Comparison of ENCODE assay signal across 29 mouse cellular contexts in genomic region chr6:52292328-52292727, GRCm38 (mm10). TPM values are rescaled to one million over a fixed set of nuclear protein-coding genes. Genes with fewer than 3 reads are reported as not detected.
A peak's percentile ranks its signal among the peaks of the same experiment; 100 is the strongest.
DNase-seq lines count a peak whose midpoint lies in the region; ATAC-seq lines count a peak whose summit lies in the region.
"Had no signal": no experiment of that assay in that cellular context is flagged by ENCODE, and none has a peak within 500 bp of the region (broad histone marks: within the 10 kb centered on the region; RNA-seq: fewer than 3 reads in every experiment).

No protein-coding gene starts in this region.

- H3K9ac ChIP-seq in intestine, embryonic 14.5 days (ENCODE audit: low read length): no peak overlapping the region
- H3K9ac ChIP-seq in intestine, embryonic 15.5 days: no peak overlapping the region
- H3K9ac ChIP-seq in midbrain, embryonic 11.5 days (ENCODE audit: low read length): no peak overlapping the region
- H3K9ac ChIP-seq in midbrain, embryonic 16.5 days (ENCODE audit: low read depth, low read length): no peak overlapping the region
- H3K9ac ChIP-seq in limb, embryonic 13.5 days: no peak overlapping the region
- H3K9ac ChIP-seq: embryonic facial prominence, embryonic 12.5 days; forebrain, embryonic 13.5 days; forebrain, embryonic 15.5 days; forebrain, postnatal 0 days had no signal

- no peak for ATAC-seq in intestine, embryonic 14.5 days (replicated peaks; ENCODE audit: low FRiP score, low TSS enrichment, low read depth)
- ATAC-seq in intestine, embryonic 15.5 days: no peak
- ATAC-seq in midbrain, embryonic 11.5 days (ENCODE audit: low FRiP score): no peak
- no peak for ATAC-seq in midbrain, embryonic 16.5 days
- no peak for ATAC-seq in limb, embryonic 13.5 days (ENCODE audit: low FRiP score, low read depth)
- ATAC-seq: activated CD4-positive, CD25-positive, alpha-beta regulatory T cell, adult 4 months; forebrain, embryonic 13.5 days; forebrain, embryonic 15.5 days; forebrain, postnatal 0 days; Patski had no signal

- no peak overlapping the region for H3K4me3 ChIP-seq in intestine, embryonic 14.5 days (ENCODE audit: low read depth, low read length)
- H3K4me3 ChIP-seq in intestine, embryonic 15.5 days (replicated peaks): no peak overlapping the region
- no peak overlapping the region for H3K4me3 ChIP-seq in midbrain, embryonic 11.5 days (ENCODE audit: low read depth, low read length)
- H3K4me3 ChIP-seq in midbrain, embryonic 16.5 days (ENCODE audit: low read depth, low read length): no peak overlapping the region
- H3K4me3 ChIP-seq in limb, embryonic 13.5 days: no peak overlapping the region
- H3K4me3 ChIP-seq: embryonic facial prominence, embryonic 10.5 days; embryonic facial prominence, embryonic 12.5 days; forebrain, embryonic 13.5 days; forebrain, embryonic 15.5 days had no signal

- peaks cover 59% of the 10 kb centered on the region for H3K27me3 ChIP-seq in intestine, embryonic 14.5 days (replicated peaks; ENCODE audit: control insufficient read depth, insufficient read depth, low read length)
- peaks cover 38% of the 10 kb centered on the region for H3K27me3 ChIP-seq in intestine, embryonic 15.5 days (replicated peaks)
- peaks cover 57% of the 10 kb centered on the region for H3K27me3 ChIP-seq in midbrain, embryonic 11.5 days (ENCODE audit: control insufficient read depth, insufficient read depth, low read length)
- H3K27me3 ChIP-seq in midbrain, embryonic 16.5 days (ENCODE audit: control insufficient read depth, insufficient read depth, low read depth, low read length): peaks cover 68% of the 10 kb centered on the region
- peaks cover 50% of the 10 kb centered on the region for H3K27me3 ChIP-seq in limb, embryonic 13.5 days
- H3K27me3 ChIP-seq: Patski had no signal

- H3K9me3 ChIP-seq in intestine, embryonic 14.5 days (ENCODE audit: control insufficient read depth, low read length): no peaks in the 10 kb centered on the region
- no peaks in the 10 kb centered on the region for H3K9me3 ChIP-seq in intestine, embryonic 15.5 days
- no peaks in the 10 kb centered on the region for H3K9me3 ChIP-seq in midbrain, embryonic 11.5 days (ENCODE audit: control insufficient read depth, low read length)
- H3K9me3 ChIP-seq in midbrain, embryonic 16.5 days (replicated peaks; ENCODE audit: control insufficient read depth, low read length, poor library complexity, severe bottlenecking): no peaks in the 10 kb centered on the region
- H3K9me3 ChIP-seq in limb, embryonic 13.5 days: no peaks in the 10 kb centered on the region
- H3K9me3 ChIP-seq: embryonic facial prominence, embryonic 10.5 days; embryonic facial prominence, embryonic 12.5 days; forebrain, embryonic 13.5 days; forebrain, embryonic 15.5 days; G1E had no signal

- 64% methylated on average over 7 of the region's 7 CpGs for WGBS in intestine, embryonic 14.5 days
- 69% methylated on average over 7 of the region's 7 CpGs for WGBS in intestine, embryonic 15.5 days
- 50% methylated on average over 7 of the region's 7 CpGs for WGBS in midbrain, embryonic 11.5 days
- 49% methylated on average over 7 of the region's 7 CpGs for WGBS in midbrain, embryonic 16.5 days
- 67% methylated on average over 7 of the region's 7 CpGs for WGBS in limb, embryonic 13.5 days

- no peak overlapping the region for H3K4me2 ChIP-seq in intestine, embryonic 14.5 days (ENCODE audit: low read length)
- no peak overlapping the region for H3K4me2 ChIP-seq in intestine, embryonic 15.5 days (replicated peaks)
- H3K4me2 ChIP-seq in midbrain, embryonic 11.5 days: no peak overlapping the region
- no peak overlapping the region for H3K4me2 ChIP-seq in midbrain, embryonic 16.5 days (ENCODE audit: low read length)
- H3K4me2 ChIP-seq in limb, embryonic 13.5 days (replicated peaks): 0 out of 2 replicates have a peak overlapping the region, but pooled peaks have one; percentile 5
- H3K4me2 ChIP-seq: embryonic facial prominence, embryonic 12.5 days; forebrain, embryonic 13.5 days; forebrain, embryonic 15.5 days had no signal

- no peaks in the 10 kb centered on the region for H3K36me3 ChIP-seq in intestine, embryonic 14.5 days (ENCODE audit: control insufficient read depth, insufficient read depth, low read length)
- no peaks in the 10 kb centered on the region for H3K36me3 ChIP-seq in intestine, embryonic 15.5 days
- no peaks in the 10 kb centered on the region for H3K36me3 ChIP-seq in midbrain, embryonic 11.5 days (ENCODE audit: control insufficient read depth, insufficient read depth, low read length)
- no peaks in the 10 kb centered on the region for H3K36me3 ChIP-seq in midbrain, embryonic 16.5 days (ENCODE audit: control insufficient read depth, insufficient read depth, low read length)
- no peaks in the 10 kb centered on the region for H3K36me3 ChIP-seq in limb, embryonic 13.5 days
- H3K36me3 ChIP-seq: embryonic facial prominence, embryonic 10.5 days; embryonic facial prominence, embryonic 12.5 days; forebrain, embryonic 15.5 days; G1E had no signal

- DNase-seq in intestine, embryonic 14.5 days (ENCODE audit: low spot score): peak; percentile 51
- DNase-seq in midbrain, embryonic 11.5 days (ENCODE audit: low spot score, missing footprints): peak; percentile 89
- DNase-seq in adipocyte (ENCODE audit: low spot score): peak; percentile 24
- DNase-seq in cerebellum, adult 18-20 months: no peak
- DNase-seq in urinary bladder, adult 18-20 months (ENCODE audit: low spot score in 2 of 2): no peak
- DNase-seq: adrenal gland, adult 2 months; adrenal gland, postnatal 10 days; adrenal gland, postnatal 25 days; cerebellum, adult 11 months; cerebellum, adult 2 months; cerebellum, adult 9-10 months; cerebellum, postnatal 10 days; cerebellum, postnatal 25 days; forebrain, postnatal 0 days had no signal

- H3K27ac ChIP-seq in intestine, embryonic 14.5 days (ENCODE audit: low read depth): no peak overlapping the region
- H3K27ac ChIP-seq in intestine, embryonic 15.5 days: no peak overlapping the region
- no peak overlapping the region for H3K27ac ChIP-seq in midbrain, embryonic 11.5 days (ENCODE audit: low read depth, low read length)
- H3K27ac ChIP-seq in midbrain, embryonic 16.5 days (ENCODE audit: low read length): no peak overlapping the region
- H3K27ac ChIP-seq in limb, embryonic 13.5 days: no peak overlapping the region
- H3K27ac ChIP-seq: embryonic facial prominence, embryonic 10.5 days; embryonic facial prominence, embryonic 12.5 days; forebrain, embryonic 13.5 days; forebrain, embryonic 15.5 days had no signal

- peaks cover 5% of the 10 kb centered on the region for H3K4me1 ChIP-seq in intestine, embryonic 14.5 days (replicated peaks; ENCODE audit: control insufficient read depth, insufficient read depth, low read length)
- no peaks in the 10 kb centered on the region for H3K4me1 ChIP-seq in intestine, embryonic 15.5 days (replicated peaks)
- H3K4me1 ChIP-seq in midbrain, embryonic 11.5 days (ENCODE audit: control insufficient read depth, insufficient read depth, low read length): no peaks in the 10 kb centered on the region
- H3K4me1 ChIP-seq in midbrain, embryonic 16.5 days (ENCODE audit: control insufficient read depth, insufficient read depth, low read length): no peaks in the 10 kb centered on the region; the same call in 1 of the 2 replicates
- H3K4me1 ChIP-seq in limb, embryonic 13.5 days: peaks cover 20% of the 10 kb centered on the region

RNA-seq across cellular contexts. Expression of gene Evx1, which starts 21.0 kb away (rescaled TPM):
- not detected in 2 replicates for polyA plus RNA-seq in intestine, embryonic 14.5 days (2014; fragmentation: Nextera tagmentation; extraction: Ambion mirVana)
- polyA plus RNA-seq in intestine, embryonic 15.5 days (2015; fragmentation: Nextera tagmentation; extraction: Ambion mirVana): 0.05 and 0.20 TPM in 2 replicates
- 0.23 and 0.30 TPM in 2 replicates for polyA plus RNA-seq in midbrain, embryonic 11.5 days (2014; fragmentation: Nextera tagmentation; extraction: Ambion mirVana)
- polyA plus RNA-seq in midbrain, embryonic 16.5 days (2015; fragmentation: Nextera tagmentation; extraction: Ambion mirVana): 0.46 and 0.48 TPM in 2 replicates
- 0.89 and 1.4 TPM in 2 replicates for polyA plus RNA-seq in limb, embryonic 13.5 days (2015; fragmentation: Nextera tagmentation; extraction: Ambion mirVana)
- polyA plus RNA-seq: activated CD4-positive, CD25-positive, alpha-beta regulatory T cell, adult 4 months; adrenal gland, adult 2 months; C2C12; cortical plate, adult 2 months; forebrain, embryonic 11.5 days; forebrain, embryonic 13.5 days; forebrain, embryonic 15.5 days; forebrain, postnatal 0 days; G1E; Patski had no signal

RNA-seq across cellular contexts. Expression of gene Hoxa13, which starts 31.6 kb away (rescaled TPM):
- polyA plus RNA-seq in intestine, embryonic 14.5 days (2014; fragmentation: Nextera tagmentation; extraction: Ambion mirVana): 0.35 and 0.39 TPM in 2 replicates
- 0.59 and 0.61 TPM in 2 replicates for polyA plus RNA-seq in intestine, embryonic 15.5 days (2015; fragmentation: Nextera tagmentation; extraction: Ambion mirVana)
- not detected in 2 replicates for polyA plus RNA-seq in midbrain, embryonic 11.5 days (2014; fragmentation: Nextera tagmentation; extraction: Ambion mirVana)
- not detected in 2 replicates for polyA plus RNA-seq in midbrain, embryonic 16.5 days (2015; fragmentation: Nextera tagmentation; extraction: Ambion mirVana)
- polyA plus RNA-seq in limb, embryonic 13.5 days (2015; fragmentation: Nextera tagmentation; extraction: Ambion mirVana): 24.5 and 27.7 TPM in 2 replicates
- polyA plus RNA-seq: activated CD4-positive, CD25-positive, alpha-beta regulatory T cell, adult 4 months; adrenal gland, adult 2 months; brain, embryonic 14.5 days; cerebellum, adult 2 months; cortical plate, adult 2 months; embryonic facial prominence, embryonic 10.5 days; embryonic facial prominence, embryonic 12.5 days; embryonic facial prominence, embryonic 14.5 days; forebrain, embryonic 11.5 days; forebrain, embryonic 13.5 days; forebrain, embryonic 15.5 days; forebrain, postnatal 0 days; G1E had no signal

RNA-seq across cellular contexts. Expression of gene Hoxa11, which starts 46.7 kb away (rescaled TPM):
- polyA plus RNA-seq in intestine, embryonic 14.5 days (2014; fragmentation: Nextera tagmentation; extraction: Ambion mirVana): 2.0 and 2.6 TPM in 2 replicates
- polyA plus RNA-seq in intestine, embryonic 15.5 days (2015; fragmentation: Nextera tagmentation; extraction: Ambion mirVana): 2.0 and 3.3 TPM in 2 replicates
- not detected in 2 replicates for polyA plus RNA-seq in midbrain, embryonic 11.5 days (2014; fragmentation: Nextera tagmentation; extraction: Ambion mirVana)
- not detected in 2 replicates for polyA plus RNA-seq in midbrain, embryonic 16.5 days (2015; fragmentation: Nextera tagmentation; extraction: Ambion mirVana)
- 44.5 and 55.0 TPM in 2 replicates for polyA plus RNA-seq in limb, embryonic 13.5 days (2015; fragmentation: Nextera tagmentation; extraction: Ambion mirVana)
- polyA plus RNA-seq: activated CD4-positive, CD25-positive, alpha-beta regulatory T cell, adult 4 months; adrenal gland, adult 2 months; brain, embryonic 14.5 days; cerebellum, adult 2 months; cortical plate, adult 2 months; embryonic facial prominence, embryonic 10.5 days; embryonic facial prominence, embryonic 14.5 days; forebrain, embryonic 11.5 days; forebrain, embryonic 15.5 days; forebrain, postnatal 0 days; G1E had no signal

RNA-seq across cellular contexts. Expression of gene Hoxa10, which starts 51.7 kb away (rescaled TPM):
- 15.6 and 20.4 TPM in 2 replicates for polyA plus RNA-seq in intestine, embryonic 14.5 days (2014; fragmentation: Nextera tagmentation; extraction: Ambion mirVana)
- polyA plus RNA-seq in intestine, embryonic 15.5 days (2015; fragmentation: Nextera tagmentation; extraction: Ambion mirVana): 11.4 and 20.2 TPM in 2 replicates
- not detected in 2 replicates for polyA plus RNA-seq in midbrain, embryonic 11.5 days (2014; fragmentation: Nextera tagmentation; extraction: Ambion mirVana)
- not detected in 2 replicates for polyA plus RNA-seq in midbrain, embryonic 16.5 days (2015; fragmentation: Nextera tagmentation; extraction: Ambion mirVana)
- 191 and 207 TPM in 2 replicates for polyA plus RNA-seq in limb, embryonic 13.5 days (2015; fragmentation: Nextera tagmentation; extraction: Ambion mirVana)
- polyA plus RNA-seq: activated CD4-positive, CD25-positive, alpha-beta regulatory T cell, adult 4 months; adrenal gland, adult 2 months; cerebellum, adult 2 months; cortical plate, adult 2 months; embryonic facial prominence, embryonic 10.5 days; embryonic facial prominence, embryonic 14.5 days; forebrain, embryonic 11.5 days; forebrain, embryonic 15.5 days; forebrain, postnatal 0 days; G1E had no signal

Comparison
In these comparisons a context has a peak if more than half of its experiments do, and no peak if none do; other contexts are left out.
1. DNase-seq: peak in intestine, embryonic 14.5 days (single experiment), midbrain, embryonic 11.5 days (single experiment) and adipocyte (single experiment); none in cerebellum, adult 18-20 months (0 of 2) and urinary bladder, adult 18-20 months (0 of 2).
2. RNA of gene Hoxa13, which starts 31.6 kb away (polyA plus RNA-seq): 24.5 to 27.7 TPM in limb, embryonic 13.5 days; 0.59 to 0.61 TPM in intestine, embryonic 15.5 days, 0.35 to 0.39 TPM in intestine, embryonic 14.5 days, not detected in midbrain, embryonic 11.5 days and not detected in midbrain, embryonic 16.5 days; every median in the first group is over 10 times any median in the second.
3. RNA of gene Hoxa11, which starts 46.7 kb away (polyA plus RNA-seq): 44.5 to 55.0 TPM in limb, embryonic 13.5 days; 2.0 to 3.3 TPM in intestine, embryonic 15.5 days, 2.0 to 2.6 TPM in intestine, embryonic 14.5 days, not detected in midbrain, embryonic 11.5 days and not detected in midbrain, embryonic 16.5 days; every median in the first group is over 10 times any median in the second.